Mouse (Mus musculus) ES-E14 (cell line): ENCODE data around the gene Rpap1. TPM values are rescaled to one million over a fixed set of nuclear protein-coding genes. Genes with fewer than 3 reads are reported as not detected.

ENCODE experiments used
- DNase-seq: peaks from one replicate; pipeline ENCODE4 v3.0.0-alpha.2; 2013; ENCODE audit warnings: low read depth, low spot score
- H3K27ac ChIP-seq: 2 replicates; pipeline ENCODE4 v1.5.1; 2012; ENCODE audit warnings: low read depth, mild to moderate bottlenecking, low read length, moderate library complexity, mixed read lengths; ENCODE audit not compliant: poor library complexity, insufficient read depth, severe bottlenecking
- H3K36me3 ChIP-seq: 2 replicates; pipeline ENCODE4 v1.6.1; 2012; ENCODE audit warnings: mild to moderate bottlenecking, low read length, moderate library complexity, mixed read lengths; ENCODE audit not compliant: control insufficient read depth, poor library complexity, insufficient read depth, severe bottlenecking
- H3K4me1 ChIP-seq, 2 experiments: fragments of 150-350 bp in 1 of 2; sonication (generic) in 1 of 2; 2 replicates each; pipeline ENCODE4 v1.6.1; 2012; ENCODE audit warnings: low read length in 2 of 2, mild to moderate bottlenecking in 1 of 2, mixed read lengths in 1 of 2; ENCODE audit not compliant: control insufficient read depth in 2 of 2, insufficient read depth in 2 of 2, poor library complexity in 1 of 2
- H3K4me3 ChIP-seq, 2 experiments: fragments of 150-350 bp in 1 of 2; sonication (generic) in 1 of 2; 2 replicates each; pipeline ENCODE4 v1.5.1; 2012; ENCODE audit warnings: low read length in 2 of 2, low read depth in 1 of 2, mild to moderate bottlenecking in 1 of 2, mixed read lengths in 1 of 2; ENCODE audit not compliant: insufficient read depth in 1 of 2, poor library complexity in 1 of 2, severe bottlenecking in 1 of 2
- H3K9ac ChIP-seq: 2 replicates; pipeline ENCODE4 v1.6.1; 2012; ENCODE audit warnings: low read depth, mild to moderate bottlenecking, low read length, mixed read lengths; ENCODE audit not compliant: poor library complexity, insufficient read depth, severe bottlenecking
- H3K9me3 ChIP-seq: fragments of 150-350 bp; sonication (generic); 2 replicates; pipeline ENCODE4 v1.6.1; 2012; ENCODE audit warnings: low read depth, mild to moderate bottlenecking, low read length; ENCODE audit not compliant: control insufficient read depth, insufficient read depth
- CHD2 ChIP-seq: IDR thresholded peaks from 2 replicates; pipeline ENCODE4 v1.6.1; 2014; ENCODE audit warnings: mild to moderate bottlenecking, low read depth, low read length, inconsistent platforms
- HCFC1 ChIP-seq: IDR thresholded peaks from 2 replicates; pipeline ENCODE4 v1.6.1; 2012; ENCODE audit warnings: low read length, inconsistent platforms, borderline replicate concordance; ENCODE audit not compliant: insufficient read depth
- MAFK ChIP-seq: IDR thresholded peaks from 2 replicates; pipeline ENCODE4 v1.6.1; 2014; ENCODE audit warnings: mild to moderate bottlenecking, low read depth, low read length, inconsistent platforms; ENCODE audit not compliant: insufficient read depth
- ZC3H11A ChIP-seq: IDR thresholded peaks from 2 replicates; pipeline ENCODE4 v1.6.1; 2012; ENCODE audit warnings: low read depth, mild to moderate bottlenecking, inconsistent platforms, low read length, borderline replicate concordance
- ZNF384 ChIP-seq: IDR thresholded peaks from 2 replicates; pipeline ENCODE4 v1.6.1; 2012; ENCODE audit warnings: low read depth, low read length, inconsistent platforms
- in situ Hi-C, 2 experiments: fragments of 600-800 bp; cut with MboI; formaldehyde crosslinking; loops; one replicate each; pipeline ENCODE4 v1.15.1; 2025; ENCODE audit warnings: low sequenced_read_pairs in 2 of 2, inconsistent platforms in 1 of 2; ENCODE audit not compliant: unreplicated experiment in 2 of 2
- total RNA-seq: library from RNA; depleted of rRNA; stranded (reverse); fragments of 300-350 nt; gene quantifications from 2 replicates; pipeline ENCODE4 v1.2.3, GENCODE M21; 2012

Rpap1 gene
- total RNA-seq, 1 experiment = 46.6 TPM

DNA sequence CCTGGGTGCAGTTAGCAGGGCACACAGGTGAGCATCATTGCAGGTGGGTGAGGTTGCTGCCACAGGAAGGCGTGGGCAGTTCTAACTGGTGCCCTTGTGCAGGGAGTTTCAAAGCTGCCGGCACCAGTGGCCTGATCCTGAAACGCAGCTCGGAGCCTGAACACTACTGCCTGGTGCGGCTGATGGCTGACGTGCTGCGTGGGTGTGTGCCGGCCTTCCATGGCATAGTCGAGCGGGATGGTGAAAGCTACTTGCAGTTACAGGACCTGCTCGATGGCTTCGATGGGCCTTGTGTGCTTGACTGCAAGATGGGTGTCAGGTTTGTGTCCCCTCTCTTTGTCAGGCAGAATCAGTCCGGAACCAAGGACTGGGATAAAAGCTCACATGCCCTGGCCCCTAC lies 38.1 kb downstream of the Rpap1 start:
- Histone ChIP-seq H3K4me1 (peaks cover under 1 to 3% of the 10 kb centered on the region in 2 experiments; a peak in 3 of 4 replicates), H3K27ac (no peak overlapping the region), H3K9ac (no peak overlapping the region), H3K36me3 (peaks cover 5% of the 10 kb centered on the region; the same call in 1 of the 2 replicates), H3K4me3 (no peak overlapping the region), H3K9me3 (no peaks in the 10 kb centered on the region)
- TF ChIP-seq MAFK = no peak
- no peak for TF ChIP-seq ZC3H11A
- no peak for TF ChIP-seq HCFC1
- no peak for TF ChIP-seq CHD2
- no peak for TF ChIP-seq ZNF384
- in situ Hi-C loops = no loop called here
- no peak for DNase-seq

DNA sequence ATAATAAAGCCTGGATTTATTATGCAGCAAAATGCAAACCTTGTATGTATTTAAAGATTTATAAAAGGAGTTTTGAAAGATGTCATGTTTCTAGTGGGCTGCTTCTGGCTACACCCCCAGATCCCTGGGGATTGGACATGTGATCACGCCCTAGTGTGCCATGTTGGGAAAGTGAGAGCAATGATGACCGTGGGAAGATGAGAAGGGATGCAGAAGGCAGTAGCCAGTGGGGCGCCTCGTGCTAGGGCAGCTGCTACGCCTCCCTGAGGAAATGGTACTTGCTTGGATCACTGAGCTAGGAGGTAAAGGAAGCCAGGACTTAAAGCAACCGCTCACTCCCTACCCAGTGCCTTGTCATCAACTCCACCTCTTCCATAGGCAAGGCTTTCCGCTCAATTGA lies 39.8 kb downstream of the Rpap1 start:
- DNase-seq = no peak
- in situ Hi-C loops = no loop called here
- TF ChIP-seq ZC3H11A (no peak), ZNF384 (no peak), CHD2 (no peak), MAFK (no peak), HCFC1 (no peak)
- Histone ChIP-seq H3K4me3 (no peak overlapping the region), H3K27ac (no peak overlapping the region), H3K4me1 (peaks cover 3 to 12% of the 10 kb centered on the region in 2 experiments; a peak in 3 of 4 replicates), H3K36me3 (peaks cover 5% of the 10 kb centered on the region; the same call in 1 of the 2 replicates), H3K9ac (no peak overlapping the region), H3K9me3 (no peaks in the 10 kb centered on the region)

DNA sequence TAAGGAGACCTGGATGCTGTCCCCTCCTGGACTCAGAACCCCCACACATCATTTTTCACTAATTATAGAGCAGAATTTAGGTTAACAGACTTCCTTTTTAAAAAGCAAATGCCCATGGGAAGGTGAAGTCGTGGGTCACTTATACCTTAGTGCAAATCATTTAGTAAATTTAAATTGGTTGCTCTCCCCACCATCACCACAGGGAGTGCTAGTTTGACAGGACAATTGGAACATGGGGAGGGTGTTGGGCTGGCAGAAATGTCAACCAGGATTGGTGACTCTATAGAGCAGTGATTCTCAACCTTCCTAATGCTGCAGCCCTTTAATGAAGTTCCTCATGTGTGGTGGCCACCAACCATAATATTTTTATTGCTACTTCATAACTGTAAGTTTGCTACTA lies 42.1 kb downstream of the Rpap1 start:
- TF ChIP-seq ZC3H11A = no peak
- TF ChIP-seq MAFK = no peak
- TF ChIP-seq CHD2 = no peak
- no peak for TF ChIP-seq ZNF384
- TF ChIP-seq HCFC1 = no peak
- H3K4me3 ChIP-seq = no peak overlapping the region
- H3K36me3 ChIP-seq = no peaks in the 10 kb centered on the region
- H3K9me3 ChIP-seq = no peaks in the 10 kb centered on the region
- DNase-seq = no peak
- H3K9ac ChIP-seq = no peak overlapping the region
- no peak overlapping the region for H3K27ac ChIP-seq
- in situ Hi-C loops = no loop called here
- peaks cover 5 to 14% of the 10 kb centered on the region in 2 experiments; a peak in 3 of 4 replicates for H3K4me1 ChIP-seq

DNA sequence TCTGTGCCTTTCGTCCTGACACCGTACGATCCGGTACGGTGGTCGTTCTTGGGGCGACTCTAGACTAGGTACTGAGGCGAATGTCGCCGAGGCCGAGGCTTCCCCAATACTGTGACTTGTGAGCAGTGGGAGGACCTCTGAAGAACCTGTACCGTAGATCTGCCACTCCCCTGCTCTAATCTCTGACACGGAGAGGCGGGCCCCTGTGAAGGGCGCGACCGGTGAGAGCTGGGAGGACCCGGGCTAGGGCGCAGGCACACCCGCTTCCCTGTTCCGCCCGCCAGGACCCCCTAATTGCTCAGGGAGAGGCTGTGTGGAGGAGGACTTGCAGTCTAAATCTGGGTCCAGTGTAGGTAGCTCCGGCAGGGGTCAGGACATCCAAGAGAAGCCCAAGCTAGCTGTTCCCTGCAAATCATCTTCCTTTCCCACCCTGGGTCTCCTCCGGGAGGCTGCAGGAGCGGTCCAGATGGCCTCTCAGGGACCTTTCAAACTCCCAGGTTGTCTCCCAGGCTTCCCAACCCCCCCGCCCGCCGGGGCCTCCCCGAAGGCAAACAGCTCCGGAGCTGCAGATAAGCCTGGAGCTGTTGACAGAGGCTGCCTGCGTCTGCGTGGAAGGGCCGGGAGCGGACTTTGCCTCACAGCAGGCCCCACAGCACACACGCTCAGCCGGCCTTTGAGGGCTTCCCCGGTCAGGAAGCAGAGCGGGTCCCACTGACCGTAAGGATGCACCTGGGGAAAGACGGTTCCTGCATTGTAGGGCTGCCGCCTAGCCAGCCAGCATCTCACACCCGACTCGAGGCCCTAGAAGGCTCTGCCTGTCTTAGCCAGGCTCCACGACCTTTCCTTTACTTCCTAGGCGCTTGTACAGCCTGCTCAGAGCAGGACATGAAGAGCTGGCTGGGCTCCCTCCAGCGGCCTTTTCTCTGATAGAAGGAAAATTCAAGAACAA lies 42.9 kb downstream of the Rpap1 start:
- Histone ChIP-seq H3K27ac (no peak overlapping the region), H3K9me3 (no peaks in the 10 kb centered on the region), H3K4me3 (peak overlapping the region; percentile 45 to 50), H3K4me1 (peaks cover 5 to 14% of the 10 kb centered on the region in 2 experiments; a peak in 3 of 4 replicates), H3K36me3 (no peaks in the 10 kb centered on the region), H3K9ac (peak overlapping the region; percentile 21; the same call in 1 of the 2 replicates)
- in situ Hi-C loops = no loop called here
- TF ChIP-seq HCFC1 = no peak
- no peak for DNase-seq
